Mouse (Mus musculus) lung, postnatal 0 days (tissue): ENCODE results near the gene Psd4.

Source experiments
- CTCF ChIP-seq: IDR thresholded peaks from 2 replicates; pipeline ENCODE4 v1.5.1; 2016; ENCODE audit warnings: antibody characterized with exemption, mild to moderate bottlenecking
- EP300 ChIP-seq: IDR thresholded peaks from 2 replicates; pipeline ENCODE4 v1.6.1; 2016; ENCODE audit warnings: antibody characterized with exemption, mild to moderate bottlenecking, control low read depth

DNA sequence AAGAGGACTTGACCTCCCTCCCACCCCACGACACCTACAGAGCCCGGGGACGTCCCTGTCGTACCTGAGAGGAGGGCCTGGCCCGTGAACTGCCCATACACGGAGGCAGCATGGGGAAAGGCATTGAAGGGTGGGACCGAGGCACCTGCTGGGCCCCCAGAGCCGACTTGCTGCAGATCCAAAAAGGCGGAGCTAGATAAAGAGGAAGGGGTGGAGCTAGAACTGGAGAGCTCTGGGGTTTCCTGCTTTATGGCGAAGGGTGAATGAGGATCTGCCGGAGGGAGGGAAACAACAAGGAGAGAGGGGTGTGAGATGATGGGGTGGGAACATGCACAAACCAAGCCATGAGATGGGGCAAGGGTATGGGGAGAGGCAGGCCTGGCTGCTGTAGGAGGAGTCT, 68.3 kb downstream of the Psd4 start:
- TF ChIP-seq CTCF = no peak
- no peak for TF ChIP-seq EP300
